Mouse (Mus musculus) spleen, adult 2 months (tissue): Measurements from ENCODE around the gene Tmem59.

Experiments used
- CTCF ChIP-seq: fragments of 200-500 bp; IDR thresholded peaks from 2 replicates; pipeline ENCODE4 v1.5.1; 2011; ENCODE audit warnings: mild to moderate bottlenecking, inconsistent platforms; ENCODE audit not compliant: insufficient read depth, insufficient read length, insufficient replicate concordance; ENCODE audit errors: extremely low read depth
- POLR2A ChIP-seq: fragments of 200-500 bp; IDR thresholded peaks from 2 replicates; pipeline ENCODE4 v1.6.1; 2011; ENCODE audit warnings: low read depth, low read length, inconsistent platforms

DNA sequence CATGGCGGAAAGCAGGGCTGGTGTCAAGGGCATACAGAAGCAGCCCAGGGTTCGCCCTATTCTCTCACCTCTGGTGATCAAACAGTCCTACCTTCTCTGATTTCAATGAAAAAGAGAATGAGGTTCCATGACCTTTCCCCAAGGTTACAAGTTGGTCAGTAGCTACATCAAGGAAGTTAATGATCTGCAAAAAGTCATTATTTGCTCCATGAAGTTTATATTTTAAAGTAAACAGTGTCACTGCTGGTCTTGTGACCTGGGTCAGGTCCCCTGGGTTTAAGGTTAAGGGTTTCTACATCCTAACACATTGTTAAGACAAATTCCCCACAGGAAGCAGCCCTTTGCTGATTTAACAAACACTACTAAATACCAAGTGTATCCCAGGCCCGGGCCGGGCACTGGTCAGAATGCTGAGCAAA is 21.2 kb upstream of the Tmem59 start:
- TF ChIP-seq CTCF (no peak), POLR2A (no peak)
